Mouse (Mus musculus) limb, embryonic 10.5 days (tissue): ENCODE data around the gene Coro2a. TPM values are rescaled to one million over a fixed set of nuclear protein-coding genes. Genes with fewer than 3 reads are reported as not detected.

Experiments used
- DNase-seq: peaks from one replicate; pipeline ENCODE4 v3.0.0-alpha.2; 2017; ENCODE audit warnings: low spot score
- H3K27ac ChIP-seq: fragments of 300-500 bp; sonication (generic); 2 replicates; pipeline ENCODE4 v1.5.1; 2016; ENCODE audit warnings: mild to moderate bottlenecking
- H3K27me3 ChIP-seq: fragments of 300-500 bp; sonication (generic); 2 replicates; pipeline ENCODE4 v1.6.1; 2016; ENCODE audit warnings: low read depth, mild to moderate bottlenecking; ENCODE audit not compliant: poor library complexity, severe bottlenecking
- H3K36me3 ChIP-seq: fragments of 300-500 bp; sonication (generic); 2 replicates; pipeline ENCODE4 v1.6.1; 2016; ENCODE audit warnings: mild to moderate bottlenecking, moderate library complexity
- H3K4me1 ChIP-seq: fragments of 300-500 bp; sonication (generic); 2 replicates; pipeline ENCODE4 v1.6.1; 2016
- H3K4me3 ChIP-seq: fragments of 300-500 bp; sonication (generic); 2 replicates; pipeline ENCODE4 v1.5.1; 2016; ENCODE audit warnings: mild to moderate bottlenecking, moderate library complexity
- H3K9me3 ChIP-seq: fragments of 300-500 bp; sonication (generic); replicated peaks from 2 replicates; pipeline ENCODE4 v1.6.1; 2016; ENCODE audit warnings: mild to moderate bottlenecking
- WGBS: fragments of 180-500 bp; shearing (Covaris S2); methylation state at CpG from one replicate; pipeline ENCODE4 v1.1.7; 2016; 5-methylcytosine and 5-hydroxymethylcytosine counted together
- polyA plus RNA-seq: library from polyadenylated mRNA; unstranded; fragments of >200 nt; fragmentation: Nextera tagmentation; extraction: Ambion mirVana; gene quantifications from 2 replicates; pipeline ENCODE4 v1.2.1, GENCODE M21; 2016

Coro2a gene
- polyA plus RNA-seq, 1 experiment from 2014 or later, result 2.2 TPM

- H3K9me3 ChIP-seq, result no peaks in the 10 kb centered on the region
- H3K4me1 ChIP-seq, result peaks cover 38% of the 10 kb centered on the region
- H3K4me3 ChIP-seq, result no peak overlapping the region
- no peak overlapping the region for H3K27ac ChIP-seq
- no peaks in the 10 kb centered on the region for H3K36me3 ChIP-seq
- no peak for DNase-seq
- 60% methylated on average over 9 of the region's 9 CpGs for WGBS
- 0 out of 2 replicates have a peak, but pooled peaks cover 7% of the 10 kb centered on the region for H3K27me3 ChIP-seq
Measured at GRCm38 (mm10) chr4:46630390-46630789, 28.4 kb upstream of the Coro2a start.

- Histone ChIP-seq H3K36me3 (no peaks in the 10 kb centered on the region), H3K9me3 (no peaks in the 10 kb centered on the region), H3K4me3 (no peak overlapping the region), H3K27me3 (0 out of 2 replicates have a peak, but pooled peaks cover under 1% of the 10 kb centered on the region), H3K4me1 (peaks cover 33% of the 10 kb centered on the region), H3K27ac (0 out of 2 replicates have a peak overlapping the region, but pooled peaks have one; percentile 2)
- no peak for DNase-seq
- WGBS, result 50% methylated on average over 9 of the region's 9 CpGs
Measured at GRCm38 (mm10) chr4:46628873-46629272, 26.9 kb upstream of the Coro2a start.

- Histone ChIP-seq H3K27ac (no peak overlapping the region), H3K4me3 (no peak overlapping the region), H3K36me3 (no peaks in the 10 kb centered on the region), H3K27me3 (no peaks in the 10 kb centered on the region), H3K9me3 (no peaks in the 10 kb centered on the region), H3K4me1 (peaks cover 33% of the 10 kb centered on the region)
- WGBS, result 80% methylated on average over 11 of the region's 11 CpGs
- no peak for DNase-seq
Measured at GRCm38 (mm10) chr4:46628081-46628480, 26.1 kb upstream of the Coro2a start.

- no peaks in the 10 kb centered on the region for H3K36me3 ChIP-seq
- DNase-seq, result no peak
- H3K4me3 ChIP-seq, result no peak overlapping the region
- H3K4me1 ChIP-seq, result peaks cover 39% of the 10 kb centered on the region
- 87% methylated on average over 10 of the region's 10 CpGs for WGBS
- peaks cover 16% of the 10 kb centered on the region for H3K27me3 ChIP-seq
- H3K27ac ChIP-seq, result no peak overlapping the region
- no peaks in the 10 kb centered on the region for H3K9me3 ChIP-seq
Measured at GRCm38 (mm10) chr4:46625101-46625500, 23.1 kb upstream of the Coro2a start.

- Histone ChIP-seq H3K4me3 (no peak overlapping the region), H3K9me3 (no peaks in the 10 kb centered on the region), H3K27ac (no peak overlapping the region), H3K36me3 (no peaks in the 10 kb centered on the region), H3K4me1 (peaks cover 24% of the 10 kb centered on the region), H3K27me3 (peaks cover 27% of the 10 kb centered on the region)
- no peak for DNase-seq
- 89% methylated on average over 5 of the region's 5 CpGs for WGBS
Measured at GRCm38 (mm10) chr4:46623007-46623406, 21.0 kb upstream of the Coro2a start.

- Histone ChIP-seq H3K27ac (no peak overlapping the region), H3K4me3 (no peak overlapping the region), H3K36me3 (no peaks in the 10 kb centered on the region), H3K27me3 (peaks cover 27% of the 10 kb centered on the region), H3K4me1 (peaks cover 16% of the 10 kb centered on the region), H3K9me3 (no peaks in the 10 kb centered on the region)
- WGBS, result 73% methylated on average over 8 of the region's 8 CpGs
- DNase-seq, result no peak
Measured at GRCm38 (mm10) chr4:46620946-46621345, 18.9 kb upstream of the Coro2a start.

GRCm38 (mm10) chr4:46620330-46620729 is 18.3 kb upstream of the Coro2a start:
- DNase-seq, result peak; percentile 49
- H3K4me1 ChIP-seq, result peaks cover 16% of the 10 kb centered on the region
- H3K9me3 ChIP-seq, result no peaks in the 10 kb centered on the region
- H3K27ac ChIP-seq, result no peak overlapping the region
- H3K27me3 ChIP-seq, result peaks cover 27% of the 10 kb centered on the region
- no peaks in the 10 kb centered on the region for H3K36me3 ChIP-seq
- WGBS, result 11% methylated on average over 23 of the region's 23 CpGs
- peak overlapping the region; percentile 23 for H3K4me3 ChIP-seq

- Histone ChIP-seq H3K4me3 (no peak overlapping the region), H3K27me3 (peaks cover 44% of the 10 kb centered on the region), H3K27ac (no peak overlapping the region), H3K36me3 (no peaks in the 10 kb centered on the region), H3K9me3 (no peaks in the 10 kb centered on the region), H3K4me1 (peaks cover 16% of the 10 kb centered on the region)
- 60% methylated on average over 11 of the region's 11 CpGs for WGBS
- DNase-seq, result no peak
Measured at GRCm38 (mm10) chr4:46618196-46618817, 16.3 kb upstream of the Coro2a start.

- 75% methylated on average over 6 of the region's 6 CpGs for WGBS
- H3K9me3 ChIP-seq, result no peaks in the 10 kb centered on the region
Measured at GRCm38 (mm10) chr4:46617408-46617807, 15.4 kb upstream of the Coro2a start.

GRCm38 (mm10) chr4:46614641-46615040 is 12.6 kb upstream of the Coro2a start:
- Histone ChIP-seq H3K4me1 (peaks cover 4% of the 10 kb centered on the region), H3K4me3 (no peak overlapping the region), H3K36me3 (no peaks in the 10 kb centered on the region), H3K9me3 (no peaks in the 10 kb centered on the region), H3K27ac (no peak overlapping the region; the same call in 1 of the 2 replicates), H3K27me3 (peaks cover 23% of the 10 kb centered on the region)
- 76% methylated on average over 9 of the region's 9 CpGs for WGBS
- DNase-seq, result no peak

More at GRCm38 (mm10) chr4:46617408-46617807, 15.4 kb upstream of the Coro2a start:
- Histone ChIP-seq H3K27ac (no peak overlapping the region), H3K27me3 (peaks cover 44% of the 10 kb centered on the region), H3K4me1 (peaks cover 16% of the 10 kb centered on the region), H3K36me3 (no peaks in the 10 kb centered on the region), H3K4me3 (no peak overlapping the region)
- no peak for DNase-seq

- peaks cover 4% of the 10 kb centered on the region for H3K4me1 ChIP-seq
- H3K36me3 ChIP-seq, result no peaks in the 10 kb centered on the region
- no peak for DNase-seq
- H3K27ac ChIP-seq, result no peak overlapping the region
- peaks cover 26% of the 10 kb centered on the region for H3K27me3 ChIP-seq
- H3K4me3 ChIP-seq, result no peak overlapping the region
- WGBS, result 78% methylated on average over 12 of the region's 12 CpGs
- no peaks in the 10 kb centered on the region for H3K9me3 ChIP-seq
Measured at GRCm38 (mm10) chr4:46613618-46614017, 11.6 kb upstream of the Coro2a start.

- peak; percentile 89 for DNase-seq
Measured at GRCm38 (mm10) chr4:46611181-46611580, 9.2 kb upstream of the Coro2a start.

GRCm38 (mm10) chr4:46607601-46608000 is 5.6 kb upstream of the Coro2a start:
- Histone ChIP-seq H3K27me3 (peaks cover 59% of the 10 kb centered on the region), H3K4me1 (peaks cover 20% of the 10 kb centered on the region), H3K27ac (no peak overlapping the region), H3K36me3 (no peaks in the 10 kb centered on the region), H3K4me3 (no peak overlapping the region), H3K9me3 (no peaks in the 10 kb centered on the region)
- no peak for DNase-seq
- 85% methylated on average over 3 of the region's 3 CpGs for WGBS

More at GRCm38 (mm10) chr4:46611181-46611580, 9.2 kb upstream of the Coro2a start:
- H3K4me3 ChIP-seq, result no peak overlapping the region
- H3K4me1 ChIP-seq, result no peaks in the 10 kb centered on the region; the same call in 1 of the 2 replicates
- no peak overlapping the region for H3K27ac ChIP-seq
- no peaks in the 10 kb centered on the region for H3K9me3 ChIP-seq
- peaks cover 48% of the 10 kb centered on the region for H3K27me3 ChIP-seq
- no peaks in the 10 kb centered on the region for H3K36me3 ChIP-seq
- 1% methylated on average over 4 of the region's 4 CpGs for WGBS
